Mouse (Mus musculus) erythroid progenitor cell, adult 5-6 weeks (primary cell): ENCODE results near the gene Tmc7. TPM values are rescaled to one million over a fixed set of nuclear protein-coding genes. Genes with fewer than 3 reads are reported as not detected.

ENCODE experiments used
- ATAC-seq: replicated peaks from 2 replicates; pipeline ENCODE4 v1.8.0; 2016; ENCODE audit warnings: moderate number of reproducible peaks, mild to moderate bottlenecking, moderate TSS enrichment, inconsistent platforms; ENCODE audit not compliant: poor library complexity, low FRiP score, severe bottlenecking
- total RNA-seq, 2 experiments: library from RNA; stranded (forward) in 1 of 2; stranded (reverse) in 1 of 2; fragments of 150-400 nt in 1 of 2; fragments of 186-747, 209-891 nt in 1 of 2; gene quantifications; 2 replicates each; pipeline versions ENCODE4 v1.2.3 to v1.2.4; 2015 to 2017; ENCODE audit warnings: low replicate concordance in 2 of 2

Gene Tmc7
- total RNA-seq (2015; ENCODE audit: low replicate concordance) (0.42 and 0.72 TPM in 2 replicates), total RNA-seq (2017; ENCODE audit: low replicate concordance) (0.39 TPM in 1 of 2 replicates, not detected in the other)

DNA sequence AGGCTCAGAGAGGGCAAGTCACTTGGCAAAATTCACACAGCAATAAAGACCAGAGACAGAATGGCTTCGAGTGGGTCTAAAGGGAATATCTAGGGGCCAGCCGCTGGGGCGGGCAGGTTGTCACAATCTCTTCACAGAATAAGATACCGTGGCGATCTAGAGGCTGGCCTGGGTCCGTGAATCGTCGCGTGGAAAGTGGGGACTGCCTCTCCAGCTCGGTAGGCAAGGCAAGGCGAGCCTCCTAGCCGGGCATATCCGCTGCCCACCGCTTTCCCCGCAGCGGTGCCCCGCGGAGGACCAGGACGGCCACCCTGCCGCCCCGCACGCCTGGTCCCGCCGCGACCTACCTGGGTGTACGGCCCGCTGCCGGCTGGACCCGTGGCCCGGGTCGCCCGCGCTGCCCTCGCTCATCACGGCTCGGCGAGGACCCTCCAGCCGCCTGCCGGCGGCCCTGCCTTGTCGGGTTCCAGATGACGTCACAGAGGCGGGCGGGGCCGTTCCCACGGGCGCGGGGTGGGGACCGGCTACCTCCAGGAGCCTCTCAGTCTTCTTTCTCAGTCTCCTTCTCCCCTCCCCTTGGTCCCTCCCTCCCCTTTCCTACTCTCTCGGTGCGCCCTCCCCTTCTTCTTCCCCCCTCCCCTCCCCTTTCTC lies at the start of gene Tmc7:
Gene Tmc7 (minus strand): TSS at position 480 of the 651 bp plus-strand sequence.
- ATAC-seq: 0 out of 2 replicates have a peak, but pooled peaks have one; percentile 25

GRCm38 (mm10) chr7:118633951-118634350 lies 49.4 kb upstream of the Tmc7 start:
- ATAC-seq: no peak

GRCm38 (mm10) chr7:118633094-118633493 lies 48.6 kb upstream of the Tmc7 start:
- ATAC-seq: no peak

GRCm38 (mm10) chr7:118627550-118628298 lies 43.2 kb upstream of the Tmc7 start:
- ATAC-seq: no peak

- ATAC-seq: no peak
Measured at GRCm38 (mm10) chr7:118621094-118621493, 36.6 kb upstream of the Tmc7 start.

DNA sequence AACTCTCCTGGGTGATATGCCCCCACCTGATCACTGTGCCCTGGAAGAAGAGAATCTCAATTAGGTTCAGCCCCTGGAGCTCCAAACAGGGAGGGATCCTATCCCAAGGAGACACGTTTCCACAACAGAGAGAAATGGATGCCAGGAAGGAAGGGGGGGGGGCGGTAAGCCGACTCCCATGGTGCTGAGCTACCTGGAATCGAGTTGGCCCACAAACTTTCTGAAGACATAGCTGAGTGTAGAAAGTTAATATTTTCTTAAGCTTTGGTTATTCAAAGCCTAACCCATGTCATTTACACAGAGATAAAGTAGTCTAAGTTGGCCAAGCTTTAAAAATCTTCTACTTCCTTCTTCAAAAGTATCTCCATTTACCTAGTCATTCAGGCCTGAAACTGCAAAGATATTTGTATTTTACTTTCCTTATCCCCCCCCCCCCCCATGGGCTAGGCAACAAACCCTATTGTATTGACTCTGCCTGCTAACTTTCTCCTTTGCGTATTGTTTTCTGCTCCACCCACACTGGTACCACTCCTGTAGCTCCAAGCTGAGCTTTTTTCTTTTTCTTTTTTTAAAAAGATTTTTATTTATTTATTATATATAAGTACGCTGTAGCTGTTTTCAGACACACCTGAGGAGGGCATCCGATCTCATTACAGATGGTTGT lies 35.8 kb upstream of the Tmc7 start:
- ATAC-seq: no peak

- ATAC-seq: no peak
Measured at GRCm38 (mm10) chr7:118618104-118618503, 33.6 kb upstream of the Tmc7 start.

DNA sequence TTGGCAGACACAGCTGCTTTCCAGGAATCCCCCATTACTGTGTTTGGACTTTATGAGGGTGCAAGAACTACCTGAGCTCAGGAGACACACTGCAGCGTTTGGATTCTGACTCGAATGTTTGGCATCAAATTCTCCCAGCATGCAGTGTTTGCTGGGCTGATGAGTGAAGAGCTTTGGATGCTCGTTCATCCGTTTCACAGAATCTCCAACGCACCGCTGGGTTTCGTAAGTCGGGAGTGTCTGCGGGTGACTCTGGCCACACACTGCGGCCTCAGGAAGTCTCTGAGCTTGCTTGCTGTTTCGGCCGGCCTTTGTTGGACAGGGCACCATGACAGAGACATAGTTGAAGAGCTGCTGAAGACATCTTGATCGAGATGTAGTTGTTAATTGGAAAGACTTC lies 29.5 kb upstream of the Tmc7 start:
- ATAC-seq: no peak

- no peak for ATAC-seq
Measured at GRCm38 (mm10) chr7:118611933-118612332, 27.4 kb upstream of the Tmc7 start.

DNA sequence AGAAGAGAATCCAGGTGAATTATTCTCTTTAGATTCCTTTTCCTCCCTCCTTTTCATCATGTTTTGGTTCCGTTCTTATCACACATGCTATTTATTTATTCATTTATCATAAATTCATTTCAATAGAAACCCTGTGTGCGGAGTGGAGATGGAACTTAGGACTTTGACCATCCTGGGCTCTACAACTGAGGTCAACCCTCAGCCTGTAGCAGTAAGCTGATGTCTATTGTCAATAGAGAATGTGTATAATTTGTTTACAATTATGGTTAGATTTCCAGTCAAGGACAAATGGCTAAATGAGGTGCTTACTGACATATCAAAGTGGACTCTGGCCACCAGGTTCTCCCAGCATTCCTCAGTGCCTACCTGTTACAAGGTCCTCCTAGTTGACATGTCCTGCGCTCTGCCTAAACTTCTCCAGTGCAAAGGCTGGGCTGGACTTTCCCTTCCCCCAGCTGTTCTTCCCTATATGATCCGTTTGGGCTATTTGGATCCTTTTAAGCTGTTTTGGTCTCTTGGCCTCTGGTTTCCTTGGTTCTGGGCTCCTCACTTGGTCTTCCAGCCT lies 26.7 kb upstream of the Tmc7 start:
- no peak for ATAC-seq

GRCm38 (mm10) chr7:118610721-118611120 lies 26.2 kb upstream of the Tmc7 start:
- no peak for ATAC-seq

DNA sequence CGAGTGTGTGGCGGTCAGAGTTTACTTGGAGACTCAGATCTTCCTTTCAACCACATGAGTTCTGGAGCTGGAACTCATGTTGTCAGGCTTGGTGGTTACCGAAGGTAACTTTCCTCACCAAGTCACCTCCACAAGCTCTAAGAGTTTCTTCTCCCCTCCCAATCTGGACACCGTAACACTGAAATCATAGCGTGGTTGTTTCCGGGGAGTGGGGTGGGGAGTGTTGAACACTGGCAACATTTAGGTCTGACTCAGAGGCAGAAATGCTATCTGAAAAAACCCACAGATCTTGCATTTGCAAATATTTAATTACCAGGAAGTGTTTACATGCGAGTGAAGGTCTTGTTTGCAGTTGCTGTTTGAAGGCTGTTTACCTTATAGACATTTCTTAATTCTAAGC lies 25.3 kb upstream of the Tmc7 start:
- no peak for ATAC-seq

- ATAC-seq: no peak
Measured at GRCm38 (mm10) chr7:118604842-118605241, 20.3 kb upstream of the Tmc7 start.

- no peak for ATAC-seq
Measured at GRCm38 (mm10) chr7:118599954-118600631, 15.6 kb upstream of the Tmc7 start.

GRCm38 (mm10) chr7:118597201-118597600 lies 12.7 kb upstream of the Tmc7 start, which contains the start of gene Tmc5:
Gene Tmc5 (plus strand): TSS chr7:118597297.
- ATAC-seq: no peak

- no peak for ATAC-seq
Measured at GRCm38 (mm10) chr7:118596271-118596670, 11.7 kb upstream of the Tmc7 start.

GRCm38 (mm10) chr7:118595228-118595627 lies 10.7 kb upstream of the Tmc7 start:
- peak; percentile 56; the same call in 1 of the 2 replicates for ATAC-seq

GRCm38 (mm10) chr7:118594611-118595010 lies 10.1 kb upstream of the Tmc7 start:
- no peak for ATAC-seq

DNA sequence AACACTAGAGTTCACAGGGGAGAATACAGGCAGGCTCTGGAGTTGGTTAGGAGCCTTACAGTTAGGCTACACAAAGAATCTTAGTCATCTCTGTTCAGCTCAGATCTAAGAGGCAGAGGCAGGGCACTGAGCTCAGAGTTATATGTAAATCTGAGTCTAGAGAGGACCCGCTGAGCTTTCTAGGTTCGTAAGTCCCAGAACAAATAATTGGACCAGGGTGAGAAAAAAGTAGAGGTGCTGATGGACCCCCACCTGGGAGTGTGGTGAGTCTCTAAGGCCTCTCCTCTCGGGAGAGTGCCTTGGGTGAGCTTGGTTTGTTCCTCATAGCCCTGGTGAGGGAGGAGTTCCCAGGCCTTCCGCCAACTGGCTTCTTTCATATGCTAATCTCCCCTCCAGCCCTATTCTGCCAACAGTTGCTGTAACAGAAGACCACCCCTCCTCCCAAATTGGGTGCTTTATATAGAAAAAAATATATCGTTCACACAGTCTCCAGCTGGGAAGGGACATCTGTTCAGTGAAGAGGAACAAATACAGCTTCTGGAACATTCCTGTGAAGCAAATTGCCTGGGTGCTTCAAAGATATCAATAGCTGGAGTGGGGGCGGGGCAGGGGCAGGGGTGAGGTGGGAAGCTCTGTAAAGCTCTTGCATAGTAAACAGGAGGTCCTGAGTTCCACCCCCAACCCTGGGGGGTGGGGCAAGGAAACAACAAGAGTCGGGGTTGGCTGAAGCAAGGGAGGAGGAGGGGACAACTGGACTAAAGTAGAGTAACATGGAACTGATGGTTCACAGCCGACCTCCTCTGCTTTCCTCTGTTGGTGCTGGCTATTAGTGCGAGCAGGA lies 9.3 kb upstream of the Tmc7 start:
- ATAC-seq: no peak
